Mouse (Mus musculus): ENCODE data around the gene Btbd2.

DNA sequence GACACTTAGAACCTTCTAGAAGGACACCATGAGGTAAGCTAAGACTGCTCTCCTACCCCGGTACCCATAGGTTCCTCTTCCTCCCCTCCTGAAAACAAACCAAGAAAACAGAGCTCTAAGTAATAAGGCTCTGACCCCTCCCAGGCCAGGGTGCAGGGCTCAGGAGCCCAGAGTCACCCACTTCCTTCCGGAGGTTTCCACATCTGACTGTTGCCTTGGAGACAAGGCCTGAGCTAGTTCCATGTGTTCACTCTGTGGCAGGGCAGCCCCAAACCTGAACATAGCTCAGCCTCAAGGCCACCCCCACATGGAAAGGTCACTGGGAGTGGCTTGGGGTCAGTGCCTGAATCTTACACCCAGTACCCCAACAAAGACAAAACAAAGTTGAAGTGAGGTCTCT is 38.3 kb upstream of the Btbd2 start:
- TF ChIP-seq CTCF (IDR thresholded peaks at IDR 0.05; ENCODE audit: control insufficient read depth, insufficient read depth, insufficient replicate concordance, low read depth, low read length) (no peak), POLR2A (IDR thresholded peaks at IDR 0.05; ENCODE audit: control insufficient read depth, low read depth, low read length) (no peak)

Data from testis, adult 2 months (tissue).